Mouse (Mus musculus) lung, postnatal 0 days (tissue): ENCODE results near the gene Tnik. TPM values are rescaled to one million over a fixed set of nuclear protein-coding genes. Genes with fewer than 3 reads are reported as not detected.

Experiments
- ATAC-seq: fragments of 200-750 bp; cut with Nextera tagmentation; 2 replicates; pipeline ENCODE4 v1.8.0; 2017; ENCODE audit warnings: moderate library complexity
- DNase-seq: peaks from one replicate; pipeline ENCODE4 v3.0.0-alpha.2; 2016; ENCODE audit warnings: low spot score
- H3K27ac ChIP-seq: fragments of 300-500 bp; sonication (generic); 2 replicates; pipeline ENCODE4 v1.5.1; 2014; ENCODE audit warnings: antibody characterized with exemption, mild to moderate bottlenecking, low read length, mixed read lengths
- H3K27me3 ChIP-seq: fragments of 300-500 bp; sonication (generic); replicated peaks from 2 replicates; pipeline ENCODE4 v1.6.1; 2014; ENCODE audit warnings: low read length, mixed read lengths; ENCODE audit not compliant: insufficient read depth
- H3K36me3 ChIP-seq: fragments of 300-500 bp; sonication (generic); 2 replicates; pipeline ENCODE4 v1.6.1; 2014; ENCODE audit warnings: low read length, mixed read lengths; ENCODE audit not compliant: insufficient read depth
- H3K4me1 ChIP-seq: fragments of 300-500 bp; sonication (generic); 2 replicates; pipeline ENCODE4 v1.6.1; 2014; ENCODE audit warnings: antibody characterized with exemption, low read depth, low read length, mixed read lengths; ENCODE audit not compliant: insufficient read depth
- H3K4me2 ChIP-seq: fragments of 300-500 bp; sonication (generic); replicated peaks from 2 replicates; pipeline ENCODE4 v1.6.1; 2014; ENCODE audit warnings: low read depth, mild to moderate bottlenecking, low read length, moderate library complexity, mixed read lengths
- H3K4me3 ChIP-seq: fragments of 300-500 bp; sonication (generic); 2 replicates; pipeline ENCODE4 v1.5.1; 2014; ENCODE audit warnings: low read depth, low read length
- H3K9ac ChIP-seq: fragments of 300-500 bp; sonication (generic); replicated peaks from 2 replicates; pipeline ENCODE4 v1.6.1; 2014; ENCODE audit warnings: low read depth, mild to moderate bottlenecking
- H3K9me3 ChIP-seq: fragments of 300-500 bp; sonication (generic); 2 replicates; pipeline ENCODE4 v1.6.1; 2016; ENCODE audit warnings: low read length, mixed read lengths
- CTCF ChIP-seq: IDR thresholded peaks from 2 replicates; pipeline ENCODE4 v1.5.1; 2016; ENCODE audit warnings: antibody characterized with exemption, mild to moderate bottlenecking
- EP300 ChIP-seq: IDR thresholded peaks from 2 replicates; pipeline ENCODE4 v1.6.1; 2016; ENCODE audit warnings: antibody characterized with exemption, mild to moderate bottlenecking, control low read depth
- WGBS: fragments of 180-500 bp; shearing (Covaris S2); extraction: QIAGEN DNeasy Blood & Tissue Kit; methylation state at CpG from one replicate; pipeline ENCODE4 v1.1.7; 2014; 5-methylcytosine and 5-hydroxymethylcytosine counted together
- polyA plus RNA-seq: library from polyadenylated mRNA; unstranded; fragments of >200 nt; fragmentation: Nextera tagmentation; extraction: Ambion mirVana; gene quantifications from 2 replicates; pipeline ENCODE4 v1.2.1, GENCODE M21; 2015

Tnik gene
- polyA plus RNA-seq, 1 experiment from 2014 or later = 6.1 TPM

DNA sequence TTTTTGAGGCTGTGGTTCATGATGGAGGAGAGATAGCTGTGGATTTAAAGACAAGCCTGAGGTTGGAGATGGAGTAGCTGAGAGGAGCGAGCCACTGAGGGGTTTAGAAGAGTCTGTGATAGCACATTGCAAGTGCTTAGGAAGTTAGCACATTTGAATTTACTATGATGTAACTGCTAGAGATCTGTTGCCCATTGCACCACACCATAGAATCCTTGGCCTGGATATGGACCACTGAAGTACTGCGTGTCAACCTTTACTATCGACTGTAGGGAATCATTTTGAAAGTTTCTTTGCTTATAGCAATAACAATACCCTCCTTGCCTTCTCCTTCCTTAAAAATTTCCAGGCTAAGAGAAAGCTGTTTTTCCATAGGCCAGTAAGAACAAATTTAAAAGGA lies 80.2 kb downstream of the Tnik start:
- Histone ChIP-seq H3K4me2 (no peak overlapping the region), H3K4me3 (no peak overlapping the region), H3K9me3 (no peaks in the 10 kb centered on the region), H3K36me3 (no peaks in the 10 kb centered on the region), H3K4me1 (no peaks in the 10 kb centered on the region), H3K27ac (no peak overlapping the region), H3K27me3 (no peaks in the 10 kb centered on the region), H3K9ac (no peak overlapping the region)
- ATAC-seq = no peak
- TF ChIP-seq EP300 (no peak), CTCF (no peak)
- peak; percentile 39 for DNase-seq
- WGBS = 79% methylated on average over 3 of the region's 3 CpGs

DNA sequence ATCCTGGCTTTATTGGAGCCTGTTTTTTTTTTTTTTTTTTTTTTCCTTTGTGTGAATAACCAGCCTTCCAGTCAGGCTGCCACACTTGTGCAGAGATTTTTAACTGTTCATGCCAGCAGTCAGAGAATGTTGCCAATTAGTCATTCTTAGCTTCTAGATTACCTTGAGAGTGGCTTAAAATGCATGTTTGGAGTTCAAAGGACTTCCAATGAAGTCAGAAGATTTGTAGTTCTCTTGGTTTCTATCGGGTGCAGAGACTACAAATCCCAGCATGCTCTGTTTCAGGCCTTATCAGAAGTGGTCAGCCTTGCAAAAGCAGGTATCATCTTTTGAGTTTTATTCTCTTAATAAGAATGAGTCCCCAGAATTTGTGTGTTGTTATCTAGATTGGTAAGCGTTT lies 80.6 kb downstream of the Tnik start:
- H3K27ac ChIP-seq = no peak overlapping the region
- H3K9me3 ChIP-seq = no peaks in the 10 kb centered on the region
- H3K4me3 ChIP-seq = no peak overlapping the region
- no peaks in the 10 kb centered on the region for H3K36me3 ChIP-seq
- H3K27me3 ChIP-seq = no peaks in the 10 kb centered on the region
- no peak overlapping the region for H3K4me2 ChIP-seq
- no peak for ATAC-seq
- no peak for DNase-seq
- no peak for TF ChIP-seq CTCF
- TF ChIP-seq EP300 = no peak
- no peaks in the 10 kb centered on the region for H3K4me1 ChIP-seq
- WGBS = 83% methylated on average over 2 of the region's 2 CpGs
- H3K9ac ChIP-seq = no peak overlapping the region

DNA sequence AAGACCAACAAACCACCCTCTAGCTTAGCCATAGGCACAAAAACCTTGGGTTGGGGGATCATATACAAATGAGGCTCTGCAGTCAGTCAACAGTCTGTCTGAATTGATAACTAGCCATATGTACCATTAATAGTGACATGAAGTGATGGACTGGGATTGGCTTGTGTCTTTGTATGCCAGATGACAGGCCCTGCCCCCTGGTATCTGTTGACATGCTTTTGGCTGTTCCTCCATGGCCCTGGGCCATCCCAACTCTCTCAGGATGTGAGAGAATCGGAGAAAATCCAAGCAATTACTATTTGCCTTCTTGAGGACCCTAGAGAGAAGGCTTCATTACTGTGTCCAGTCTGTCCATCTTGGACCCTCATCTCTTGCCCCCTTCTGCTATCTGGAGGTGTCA lies 82.4 kb downstream of the Tnik start:
- Histone ChIP-seq H3K9me3 (no peaks in the 10 kb centered on the region), H3K27ac (no peak overlapping the region), H3K4me2 (no peak overlapping the region), H3K4me3 (no peak overlapping the region), H3K27me3 (no peaks in the 10 kb centered on the region), H3K4me1 (peaks cover 3% of the 10 kb centered on the region; the same call in 1 of the 2 replicates), H3K9ac (no peak overlapping the region), H3K36me3 (no peaks in the 10 kb centered on the region)
- 46% methylated on average over 1 of the region's 1 CpGs for WGBS
- TF ChIP-seq EP300 = no peak
- TF ChIP-seq CTCF = no peak
- no peak for ATAC-seq
- no peak for DNase-seq

DNA sequence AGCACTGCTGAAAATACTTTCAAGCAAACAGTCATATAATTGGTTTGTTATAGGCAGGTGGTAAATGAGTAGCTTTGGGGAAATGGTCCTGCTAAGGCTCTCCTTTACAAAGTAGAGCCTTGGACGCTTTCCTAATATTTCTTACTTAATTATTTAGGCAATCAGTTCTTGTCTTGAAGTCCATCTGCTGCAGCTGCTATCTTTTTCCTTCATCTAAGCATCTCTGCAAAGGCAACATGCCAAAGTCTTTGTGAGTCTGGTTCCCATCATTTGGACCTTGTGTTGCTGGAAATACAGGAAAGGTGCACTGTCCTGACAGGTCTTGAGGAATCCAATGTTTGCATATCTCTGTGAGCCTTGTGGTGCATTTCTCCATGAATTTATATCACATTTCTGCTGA lies 82.9 kb downstream of the Tnik start:
- Histone ChIP-seq H3K9me3 (no peaks in the 10 kb centered on the region), H3K4me1 (peaks cover 3% of the 10 kb centered on the region; the same call in 1 of the 2 replicates), H3K4me2 (no peak overlapping the region), H3K9ac (no peak overlapping the region), H3K27me3 (no peaks in the 10 kb centered on the region), H3K36me3 (no peaks in the 10 kb centered on the region), H3K4me3 (no peak overlapping the region), H3K27ac (no peak overlapping the region)
- DNase-seq (no peak), ATAC-seq (no peak)
- no peak for TF ChIP-seq EP300
- TF ChIP-seq CTCF = no peak
- 67% methylated on average over 1 of the region's 1 CpGs for WGBS

DNA sequence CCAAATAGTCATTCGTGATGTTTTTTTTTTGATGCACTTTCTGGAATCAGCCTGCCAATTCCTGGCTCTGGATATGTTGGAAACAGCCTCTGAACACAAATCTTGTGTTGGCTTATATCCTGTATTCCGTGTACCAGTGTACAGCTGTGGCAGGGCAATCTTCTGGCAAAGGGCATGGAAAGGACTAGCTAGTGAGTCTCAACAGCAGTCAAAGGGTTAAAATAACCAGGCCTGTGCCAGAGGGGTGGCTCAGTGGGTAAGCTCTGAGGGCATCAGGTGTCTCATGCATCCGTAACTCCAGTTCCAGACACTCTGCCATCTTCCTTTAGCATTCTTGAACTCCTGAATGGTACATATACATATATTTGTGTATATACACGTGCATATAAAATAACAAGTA lies 83.5 kb downstream of the Tnik start:
- TF ChIP-seq EP300 (no peak), CTCF (no peak)
- H3K4me3 ChIP-seq = no peak overlapping the region
- ATAC-seq = no peak
- H3K36me3 ChIP-seq = no peaks in the 10 kb centered on the region
- no peaks in the 10 kb centered on the region for H3K9me3 ChIP-seq
- peaks cover 3% of the 10 kb centered on the region; the same call in 1 of the 2 replicates for H3K4me1 ChIP-seq
- no peak overlapping the region for H3K9ac ChIP-seq
- 76% methylated on average over 4 of the region's 4 CpGs for WGBS
- H3K27me3 ChIP-seq = no peaks in the 10 kb centered on the region
- H3K27ac ChIP-seq = no peak overlapping the region
- no peak for DNase-seq
- H3K4me2 ChIP-seq = no peak overlapping the region

DNA sequence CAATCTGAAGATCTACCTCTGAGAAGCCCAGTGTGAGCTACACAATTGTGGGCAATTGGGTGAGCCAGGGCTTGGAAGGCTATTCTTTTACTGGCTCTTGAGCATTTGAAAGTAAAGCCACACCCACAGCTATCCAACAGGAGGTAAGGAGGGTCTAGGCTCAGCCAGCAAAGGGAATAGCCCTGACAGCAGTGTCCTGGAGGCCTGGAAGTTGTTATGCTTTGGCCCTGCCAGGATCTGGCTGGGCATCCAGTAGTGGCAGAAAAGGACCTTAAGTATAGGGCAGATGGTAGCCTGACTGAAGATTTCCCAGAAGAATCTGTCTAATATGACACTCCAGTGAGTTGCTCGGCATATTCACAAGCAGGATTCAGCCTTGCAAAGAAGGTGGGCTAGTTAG lies 85.7 kb downstream of the Tnik start:
- Histone ChIP-seq H3K4me1 (peaks cover 3% of the 10 kb centered on the region; the same call in 1 of the 2 replicates), H3K27ac (no peak overlapping the region), H3K9ac (no peak overlapping the region), H3K27me3 (no peaks in the 10 kb centered on the region), H3K36me3 (no peaks in the 10 kb centered on the region), H3K9me3 (no peaks in the 10 kb centered on the region), H3K4me2 (no peak overlapping the region), H3K4me3 (no peak overlapping the region)
- DNase-seq = no peak
- ATAC-seq = no peak
- 94% methylated on average over 1 of the region's 1 CpGs for WGBS
- TF ChIP-seq CTCF (no peak), EP300 (no peak)
